Mouse (Mus musculus): ENCODE measurements around the gene Nipsnap2. TPM values are rescaled to one million over a fixed set of nuclear protein-coding genes. Genes with fewer than 3 reads are reported as not detected.
A peak's percentile ranks its signal among the peaks of the same experiment; 100 is the strongest.
"Not testable (repeated sequence)": the region's sequence is repeated elsewhere in the genome, so short reads cannot be mapped to it uniquely, and the experiment has no call there.

Gene Nipsnap2
- polyA plus RNA-seq (2015; fragmentation: Nextera tagmentation; extraction: Ambion mirVana) = 225 and 228 TPM in 2 replicates

DNA sequence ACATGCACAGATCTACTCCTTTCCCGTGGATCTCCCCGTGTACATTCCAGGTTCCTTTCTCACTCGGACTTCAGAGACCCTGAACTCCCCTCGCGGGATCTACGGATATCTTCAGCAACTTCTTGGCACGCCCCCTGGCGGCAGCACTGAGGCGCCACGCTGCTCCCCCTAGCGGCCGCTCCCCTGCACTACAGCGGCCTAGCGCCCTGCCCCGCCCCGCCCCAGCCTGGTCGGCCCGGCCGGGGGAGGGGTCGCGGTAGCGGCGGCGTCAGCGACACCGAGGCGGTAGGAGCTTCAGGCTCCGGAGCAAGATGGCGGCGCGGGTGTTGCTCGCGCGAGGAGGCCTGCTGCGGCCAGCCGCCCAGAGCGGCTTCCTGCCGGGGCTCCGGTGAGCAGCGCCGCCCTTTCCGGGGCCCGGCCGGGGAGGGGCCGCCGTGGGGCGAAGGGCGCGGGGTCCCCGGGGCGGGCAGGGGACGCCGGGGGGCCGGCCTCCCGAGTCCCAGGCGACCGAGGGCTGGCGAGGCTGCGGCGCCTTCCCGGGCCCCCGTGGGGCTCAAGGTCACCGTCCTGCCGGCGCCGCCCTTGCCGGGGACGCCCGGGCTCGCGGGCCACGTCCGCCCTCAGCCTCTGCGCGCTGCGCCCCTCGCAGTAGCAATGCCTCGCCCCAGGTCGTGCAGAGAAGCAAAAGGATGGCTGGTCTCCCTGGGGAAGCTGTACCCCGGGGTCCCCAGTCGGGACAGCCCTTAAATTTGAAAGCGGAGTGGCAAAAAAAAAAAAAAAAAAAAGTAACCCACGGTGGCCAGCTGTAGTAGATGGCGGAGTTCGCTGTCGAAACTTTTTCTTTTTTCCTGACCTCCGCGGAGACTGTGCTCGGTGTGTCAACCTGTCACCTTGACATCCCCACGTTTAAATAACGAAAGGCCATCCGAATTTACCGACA, at the start of gene Nipsnap2:
Nipsnap2 (plus strand) TSS at position 230 of the 940 bp plus-strand sequence.
- peak within 1 kb of the TSS; percentile 56 for H3K4me2 ChIP-seq (ENCODE audit: low read length)
- H3K9me3 ChIP-seq (replicated peaks; ENCODE audit: low read length) = no peaks in the 10 kb centered on the region
- peak; percentile 93 for ATAC-seq (replicated peaks; ENCODE audit: low FRiP score, low read depth)
- peak; percentile 91 for DNase-seq (ENCODE audit: low spot score)
- H3K27ac ChIP-seq = peak within 1 kb of the TSS; percentile 100
- TF ChIP-seq CTCF (IDR thresholded peaks at IDR 0.05; ENCODE audit: low read depth) = peak; percentile 100
- H3K27me3 ChIP-seq (ENCODE audit: insufficient read depth, low read length) = no peaks in the 10 kb centered on the region
- whole genome bisulfite sequencing = under 1% methylated on average over 73 of the region's 93 CpGs
- H3K4me3 ChIP-seq (replicated peaks; ENCODE audit: low read depth, low read length) = peak within 1 kb of the TSS; percentile 79
- peaks cover 21% of the 10 kb centered on the region for H3K4me1 ChIP-seq (replicated peaks; ENCODE audit: insufficient read depth, low read length)
- no peaks in the 10 kb centered on the region for H3K36me3 ChIP-seq (ENCODE audit: insufficient read depth, low read length)
- peak within 1 kb of the TSS; percentile 97 for H3K9ac ChIP-seq (ENCODE audit: low read depth, low read length)

DNA sequence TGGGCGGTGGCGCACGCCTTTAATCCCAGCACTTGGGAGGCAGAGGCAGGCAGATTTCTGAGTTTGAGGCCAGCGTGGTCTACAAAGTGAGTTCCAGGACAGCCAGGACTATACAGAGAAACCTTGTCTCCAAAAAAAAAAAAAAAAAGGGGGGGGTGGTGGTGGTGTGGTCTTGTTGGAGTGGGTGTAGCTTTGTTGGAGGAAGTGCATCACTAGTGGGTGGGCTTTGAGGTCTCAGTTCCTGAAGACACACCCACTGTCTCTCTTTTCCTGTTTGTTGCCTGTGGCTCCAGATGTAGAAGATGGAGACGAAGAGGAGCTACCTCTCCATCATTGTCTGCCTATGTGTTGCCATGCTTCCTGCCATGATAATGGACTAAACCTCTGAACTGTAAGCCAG, 39.7 kb upstream of the Nipsnap2 start:
- H3K27me3 ChIP-seq (ENCODE audit: insufficient read depth, low read length); H3K4me2 ChIP-seq (ENCODE audit: low read length); DNase-seq (ENCODE audit: low spot score); H3K27ac ChIP-seq; H3K4me1 ChIP-seq (replicated peaks; ENCODE audit: insufficient read depth, low read length); H3K36me3 ChIP-seq (ENCODE audit: insufficient read depth, low read length); H3K9ac ChIP-seq (ENCODE audit: low read depth, low read length); H3K9me3 ChIP-seq (replicated peaks; ENCODE audit: low read length); H3K4me3 ChIP-seq (replicated peaks; ENCODE audit: low read depth, low read length); ATAC-seq (replicated peaks; ENCODE audit: low FRiP score, low read depth): not testable (repeated sequence)
- WGBS = 84% methylated on average over 5 of the region's 5 CpGs

DNA sequence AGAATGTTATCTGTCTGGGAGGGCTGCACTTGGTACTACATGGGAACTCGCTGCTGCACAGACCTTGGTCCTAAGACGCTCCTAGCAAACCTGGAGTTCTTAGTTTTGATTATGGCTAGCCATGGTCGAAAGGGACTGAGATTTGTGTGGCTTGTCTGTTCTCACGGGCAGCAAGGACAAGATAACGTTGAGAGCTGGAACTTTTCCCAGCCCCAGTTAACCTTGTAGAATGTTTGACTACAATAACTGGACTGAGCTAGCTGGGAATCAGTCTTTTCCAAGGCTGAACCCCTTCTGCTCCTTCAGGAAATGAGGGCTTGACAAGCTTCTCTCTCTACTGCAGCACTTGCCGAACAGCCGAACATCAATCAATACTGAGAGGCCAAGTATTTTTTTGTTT, 37.2 kb upstream of the Nipsnap2 start:
- Histone ChIP-seq H3K9ac (ENCODE audit: low read depth, low read length) (no peak overlapping the region), H3K9me3 (replicated peaks; ENCODE audit: low read length) (no peaks in the 10 kb centered on the region), H3K4me3 (replicated peaks; ENCODE audit: low read depth, low read length) (no peak overlapping the region), H3K27me3 (ENCODE audit: insufficient read depth, low read length) (no peaks in the 10 kb centered on the region), H3K4me1 (replicated peaks; ENCODE audit: insufficient read depth, low read length) (no peaks in the 10 kb centered on the region), H3K27ac (no peak overlapping the region), H3K36me3 (ENCODE audit: insufficient read depth, low read length) (no peaks in the 10 kb centered on the region), H3K4me2 (ENCODE audit: low read length) (no peak overlapping the region)
- 73% methylated on average over 7 of the region's 7 CpGs for WGBS
- TF ChIP-seq CTCF (IDR thresholded peaks at IDR 0.05; ENCODE audit: low read depth) = no peak
- no peak for ATAC-seq (replicated peaks; ENCODE audit: low FRiP score, low read depth)
- no peak for DNase-seq (ENCODE audit: low spot score)

GRCm38 (mm10) chr5:129690528-129690927, 34.3 kb upstream of the Nipsnap2 start:
- H3K4me1 ChIP-seq (replicated peaks; ENCODE audit: insufficient read depth, low read length) = no peaks in the 10 kb centered on the region
- H3K36me3 ChIP-seq (ENCODE audit: insufficient read depth, low read length) = no peaks in the 10 kb centered on the region
- H3K27me3 ChIP-seq (ENCODE audit: insufficient read depth, low read length) = no peaks in the 10 kb centered on the region
- 66% methylated on average over 3 of the region's 3 CpGs for WGBS
- ATAC-seq (replicated peaks; ENCODE audit: low FRiP score, low read depth) = no peak
- H3K9ac ChIP-seq (ENCODE audit: low read depth, low read length) = no peak overlapping the region
- no peak overlapping the region for H3K27ac ChIP-seq
- DNase-seq (ENCODE audit: low spot score) = no peak
- TF ChIP-seq CTCF (IDR thresholded peaks at IDR 0.05; ENCODE audit: low read depth) = no peak
- no peak overlapping the region for H3K4me3 ChIP-seq (replicated peaks; ENCODE audit: low read depth, low read length)
- H3K4me2 ChIP-seq (ENCODE audit: low read length) = no peak overlapping the region
- H3K9me3 ChIP-seq (replicated peaks; ENCODE audit: low read length) = no peaks in the 10 kb centered on the region

GRCm38 (mm10) chr5:129700506-129700905, 24.4 kb upstream of the Nipsnap2 start:
- H3K27ac ChIP-seq = no peak overlapping the region
- no peaks in the 10 kb centered on the region for H3K27me3 ChIP-seq (ENCODE audit: insufficient read depth, low read length)
- no peak overlapping the region for H3K9ac ChIP-seq (ENCODE audit: low read depth, low read length)
- H3K36me3 ChIP-seq (ENCODE audit: insufficient read depth, low read length) = no peaks in the 10 kb centered on the region
- 52% methylated on average over 2 of the region's 2 CpGs for WGBS
- no peak overlapping the region for H3K4me2 ChIP-seq (ENCODE audit: low read length)
- H3K4me1 ChIP-seq (replicated peaks; ENCODE audit: insufficient read depth, low read length) = no peaks in the 10 kb centered on the region
- no peak overlapping the region for H3K4me3 ChIP-seq (replicated peaks; ENCODE audit: low read depth, low read length)
- TF ChIP-seq CTCF (IDR thresholded peaks at IDR 0.05; ENCODE audit: low read depth) = no peak
- no peaks in the 10 kb centered on the region for H3K9me3 ChIP-seq (replicated peaks; ENCODE audit: low read length)
- DNase-seq (ENCODE audit: low spot score) (no peak), ATAC-seq (replicated peaks; ENCODE audit: low FRiP score, low read depth) (no peak)

DNA sequence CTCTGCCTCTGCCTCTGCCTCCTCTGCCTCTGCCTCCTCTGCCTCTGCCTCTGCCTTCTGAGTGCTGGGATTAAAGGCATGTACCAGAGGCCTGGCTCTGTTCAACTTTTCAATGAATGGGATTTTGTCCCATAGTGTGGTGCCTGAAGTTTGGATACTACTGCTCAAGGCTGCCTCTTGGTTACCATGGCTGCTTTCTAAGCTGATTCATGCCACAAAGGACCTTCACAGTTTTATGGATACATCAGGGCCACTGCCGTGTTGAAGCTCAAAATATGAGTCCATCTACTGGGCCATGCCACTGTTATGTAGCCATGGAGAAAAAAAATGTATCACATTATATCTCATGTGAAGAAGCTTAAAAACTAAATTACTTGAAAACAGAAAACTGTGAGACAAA, 23.2 kb upstream of the Nipsnap2 start:
- no peaks in the 10 kb centered on the region for H3K36me3 ChIP-seq (ENCODE audit: insufficient read depth, low read length)
- DNase-seq (ENCODE audit: low spot score) = no peak
- ATAC-seq (replicated peaks; ENCODE audit: low FRiP score, low read depth) = no peak
- H3K9ac ChIP-seq (ENCODE audit: low read depth, low read length) = no peak overlapping the region
- no peak overlapping the region for H3K4me3 ChIP-seq (replicated peaks; ENCODE audit: low read depth, low read length)
- no peak overlapping the region for H3K4me2 ChIP-seq (ENCODE audit: low read length)
- no peaks in the 10 kb centered on the region for H3K27me3 ChIP-seq (ENCODE audit: insufficient read depth, low read length)
- no peaks in the 10 kb centered on the region for H3K4me1 ChIP-seq (replicated peaks; ENCODE audit: insufficient read depth, low read length)
- H3K9me3 ChIP-seq (replicated peaks; ENCODE audit: low read length) = no peaks in the 10 kb centered on the region
- no peak for TF ChIP-seq CTCF (IDR thresholded peaks at IDR 0.05; ENCODE audit: low read depth)
- H3K27ac ChIP-seq = no peak overlapping the region
- 84% methylated on average over 1 of the region's 1 CpGs for WGBS
